Mouse (Mus musculus): ENCODE data around the gene Gm45140. TPM values are rescaled to one million over a fixed set of nuclear protein-coding genes. Genes with fewer than 3 reads are reported as not detected.

Gm45140 gene
- total and polyA plus RNA-seq, 3 experiments = 9.9 to 26.2 TPM; not detected in 1

DNA sequence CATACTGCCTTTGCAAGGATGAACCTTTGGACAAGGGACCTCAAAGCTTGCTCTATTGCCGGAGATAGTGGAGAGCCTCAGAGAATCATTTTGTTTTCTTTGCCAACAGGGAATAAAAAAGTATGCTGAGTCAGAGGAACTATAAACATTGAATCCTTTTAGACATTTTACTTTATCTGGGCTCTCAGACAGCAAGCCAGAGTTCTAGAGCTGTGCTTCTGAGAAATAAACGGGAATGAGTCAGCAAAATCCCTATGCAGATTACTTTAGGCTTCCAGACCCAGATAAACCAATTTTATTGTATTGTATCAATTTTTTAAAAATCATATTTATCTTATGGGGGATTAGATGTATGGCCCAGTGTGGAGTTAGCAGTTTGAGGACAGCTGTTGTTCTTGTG lies 31.7 kb upstream of the Gm45140 start:
- Histone ChIP-seq H3K4me1 (ENCODE audit: control insufficient read depth in 1 of 2, insufficient read depth in 2 of 2, low read length in 2 of 2) (peaks cover 12 to 28% of the 10 kb centered on the region in 2 experiments), H3K9me3 (replicated peaks; ENCODE audit: insufficient read depth, low read length) (no peaks in the 10 kb centered on the region), H3K9ac (ENCODE audit: control insufficient read depth, low read depth, low read length, poor library complexity, severe bottlenecking) (no peak overlapping the region; the same call in 1 of the 2 replicates), H3K79me2 (ENCODE audit: control insufficient read depth, insufficient read depth, low read length, poor library complexity) (no peaks in the 10 kb centered on the region), H3K27ac (ENCODE audit: control insufficient read depth, low read depth, low read length) (peak overlapping the region; percentile 42), H3K36me3 (ENCODE audit: control insufficient read depth in 1 of 2, insufficient read depth in 2 of 2, low read length in 2 of 2) (peaks cover 0 to 27% of the 10 kb centered on the region in 2 experiments; a peak in 2 of 4 replicates), H3K4me3 (ENCODE audit: control insufficient read depth in 1 of 2, insufficient read depth in 1 of 2, low read depth in 2 of 2, low read length in 2 of 2) (no peak overlapping the region), H3K27me3 (ENCODE audit: control insufficient read depth in 1 of 2, insufficient read depth in 2 of 2, low read length in 2 of 2) (no peaks in the 10 kb centered on the region)
- DNase-seq (ENCODE audit: low read depth, low spot score) = peak; percentile 76
- no peak for TF ChIP-seq ZKSCAN1 (IDR thresholded peaks at IDR 0.05; ENCODE audit: low read depth, low read length)
- no peak for TF ChIP-seq TCF12 (IDR thresholded peaks at IDR 0.05; ENCODE audit: low read depth, low read length)
- TF ChIP-seq USF2 (IDR thresholded peaks at IDR 0.05; ENCODE audit: borderline replicate concordance in 1 of 2, insufficient read depth in 1 of 2, low read depth in 1 of 2, low read length in 2 of 2) = no peak
- TF ChIP-seq GATA1 (IDR thresholded peaks at IDR 0.05; ENCODE audit: low read depth, low read length) = peak; percentile 61
- no peak for TF ChIP-seq POLR2AphosphoS2 (IDR thresholded peaks at IDR 0.05; ENCODE audit: low read length)
- TF ChIP-seq EP300 (IDR thresholded peaks at IDR 0.05; ENCODE audit: low read depth in 1 of 2, low read length in 2 of 2) = peak; percentile 68
- no peak for TF ChIP-seq MYB (IDR thresholded peaks at IDR 0.05; ENCODE audit: low read depth, low read length)
- no peak for TF ChIP-seq MAX (IDR thresholded peaks at IDR 0.05; ENCODE audit: low read length)
- TF ChIP-seq NELFE (IDR thresholded peaks at IDR 0.05; ENCODE audit: low read depth, low read length) = no peak
- TF ChIP-seq MAFK (IDR thresholded peaks at IDR 0.05; ENCODE audit: borderline replicate concordance, low read depth, low read length) = peak; percentile 93
- TF ChIP-seq MXI1 (IDR thresholded peaks at IDR 0.05; ENCODE audit: low read depth, low read length) = 0 out of 2 replicates have a peak, but pooled peaks have one; percentile 13
- TF ChIP-seq MYC (IDR thresholded peaks at IDR 0.05; ENCODE audit: low read depth, low read length) = no peak
- no peak for TF ChIP-seq SMC3 (IDR thresholded peaks at IDR 0.05; ENCODE audit: low read depth, low read length)
- TF ChIP-seq TBP (IDR thresholded peaks at IDR 0.05; ENCODE audit: low read depth, low read length) = no peak
- peak; percentile 15; the same call in 1 of the 2 replicates for TF ChIP-seq TAL1 (IDR thresholded peaks at IDR 0.05; ENCODE audit: low read length)
- TF ChIP-seq NRF1 (IDR thresholded peaks at IDR 0.05; ENCODE audit: insufficient read depth, low read depth, low read length, poor library complexity, severe bottlenecking) = no peak
- TF ChIP-seq ZC3H11A (IDR thresholded peaks at IDR 0.05; ENCODE audit: low read depth, low read length) = no peak
- TF ChIP-seq CHD2 (IDR thresholded peaks at IDR 0.05; ENCODE audit: low read length) = no peak
- no peak for TF ChIP-seq ZMIZ1 (IDR thresholded peaks at IDR 0.05; ENCODE audit: low read depth, low read length)
- peak; percentile 80 for TF ChIP-seq RCOR1 (IDR thresholded peaks at IDR 0.05; ENCODE audit: low read depth, low read length)
- no peak for TF ChIP-seq UBTF (IDR thresholded peaks at IDR 0.05; ENCODE audit: borderline replicate concordance, insufficient read depth, low read depth, low read length)
- peak; percentile 86 for TF ChIP-seq GABPA (IDR thresholded peaks at IDR 0.05; ENCODE audit: low read depth, low read length)
- TF ChIP-seq ETS1 (IDR thresholded peaks at IDR 0.05; ENCODE audit: low read depth, low read length) = peak; percentile 84
- no peak for TF ChIP-seq MAZ (IDR thresholded peaks at IDR 0.05; ENCODE audit: low read depth, low read length)
- TF ChIP-seq CHD1 (IDR thresholded peaks at IDR 0.05; ENCODE audit: low read depth, low read length) = no peak
- TF ChIP-seq SIN3A (IDR thresholded peaks at IDR 0.05; ENCODE audit: low read length) = peak; percentile 56
